26 mouse cellular contexts compared by ENCODE assay signal in genomic region chr3:14952951-14953350, GRCm38 (mm10).
"Had no signal": no experiment of that assay in that cellular context is flagged by ENCODE, and none has a peak within 500 bp of the region (broad histone marks: within the 10 kb centered on the region; RNA-seq: fewer than 3 reads in every experiment).

No protein-coding gene starts in this region.

- H3K27me3 ChIP-seq: heart, embryonic 12.5 days; hindbrain, embryonic 12.5 days; intestine, embryonic 15.5 days; limb, embryonic 12.5 days had no signal

- ATAC-seq: hindbrain, embryonic 16.5 days; inflammation-experienced regulatory T-cells, adult 6 months; intestine, embryonic 15.5 days; intestine, postnatal 0 days had no signal

- H3K4me3 ChIP-seq: gastrocnemius, adult 2 months; heart, embryonic 10.5 days; heart, embryonic 12.5 days; hindbrain, embryonic 10.5 days; hindbrain, embryonic 12.5 days; intestine, embryonic 15.5 days; layer of hippocampus, adult 2 months; left cerebral cortex, adult 2 months; limb, embryonic 10.5 days; limb, embryonic 12.5 days had no signal

- H3K9ac ChIP-seq: heart, embryonic 12.5 days; hindbrain, embryonic 12.5 days; hindbrain, embryonic 14.5 days; intestine, embryonic 15.5 days; limb, embryonic 12.5 days had no signal

- H3K4me1 ChIP-seq: heart, embryonic 10.5 days; hindbrain, embryonic 10.5 days; hindbrain, embryonic 12.5 days; intestine, embryonic 15.5 days; limb, embryonic 10.5 days had no signal

- DNase-seq: gastrocnemius, adult 2 months; gastrocnemius, postnatal 10 days; gastrocnemius, postnatal 25 days; heart, adult 18-20 months; heart, postnatal 10 days; heart, postnatal 4 days; kidney, adult 18-20 months; kidney, adult 8-10 months; kidney, postnatal 10 days; kidney, postnatal 25 days; kidney, postnatal 4 days; liver had no signal

- H3K9me3 ChIP-seq: heart, embryonic 10.5 days; heart, embryonic 12.5 days; hindbrain, embryonic 10.5 days; hindbrain, embryonic 12.5 days; intestine, embryonic 15.5 days; limb, embryonic 10.5 days; limb, embryonic 12.5 days had no signal

- H3K4me2 ChIP-seq: heart, embryonic 12.5 days; hindbrain, embryonic 12.5 days; hindbrain, embryonic 14.5 days; intestine, embryonic 15.5 days; limb, embryonic 12.5 days; liver, embryonic 11.5 days had no signal

- H3K36me3 ChIP-seq: heart, embryonic 10.5 days; heart, embryonic 12.5 days; hindbrain, embryonic 10.5 days; hindbrain, embryonic 12.5 days; intestine, embryonic 15.5 days; limb, embryonic 10.5 days; limb, embryonic 12.5 days had no signal

- H3K27ac ChIP-seq: gastrocnemius, adult 2 months; heart, embryonic 10.5 days; hindbrain, embryonic 10.5 days; hindbrain, embryonic 12.5 days; hindbrain, embryonic 14.5 days; intestine, embryonic 15.5 days; layer of hippocampus, adult 2 months; left cerebral cortex, adult 2 months; limb, embryonic 10.5 days; limb, embryonic 12.5 days had no signal
